Mouse (Mus musculus) CH12.LX (cell line): ENCODE data around the gene 2210016L21Rik. TPM values are rescaled to one million over a fixed set of nuclear protein-coding genes. Genes with fewer than 3 reads are reported as not detected.

Experiments
- DNase-seq: peaks from one replicate; pipeline ENCODE4 v3.0.0-alpha.2; 2013; ENCODE audit errors: extremely low read depth
- H3K27ac ChIP-seq: 2 replicates; pipeline ENCODE4 v1.5.1; 2012; ENCODE audit warnings: low read depth, mild to moderate bottlenecking, control low read depth, moderate library complexity; ENCODE audit not compliant: insufficient read depth
- H3K27me3 ChIP-seq: replicated peaks from 2 replicates; pipeline ENCODE3; 2012; ENCODE audit warnings: inconsistent platforms
- H3K36me3 ChIP-seq, 2 experiments: replicated peaks in 1 of 2; 2 replicates each; pipeline versions ENCODE3 to v1.6.1; 2012; ENCODE audit warnings: inconsistent platforms in 1 of 2, low read length in 1 of 2, mild to moderate bottlenecking in 1 of 2, mixed read lengths in 1 of 2, moderate library complexity in 1 of 2; ENCODE audit not compliant: control insufficient read depth in 1 of 2, insufficient read depth in 1 of 2
- H3K4me1 ChIP-seq, 2 experiments: 2 replicates each; pipeline ENCODE4 v1.6.1; 2012; ENCODE audit warnings: inconsistent platforms in 1 of 2, moderate library complexity in 1 of 2; ENCODE audit not compliant: insufficient read depth in 2 of 2, control insufficient read depth in 1 of 2
- H3K4me2 ChIP-seq: 2 replicates; pipeline ENCODE4 v1.6.1; 2012; ENCODE audit warnings: low read depth, mild to moderate bottlenecking, control low read depth; ENCODE audit not compliant: poor library complexity, insufficient read depth, severe bottlenecking
- H3K4me3 ChIP-seq, 3 experiments: fragments of 150-350 bp in 1 of 3; sonication (generic) in 1 of 3; replicated peaks in 1 of 3; 2 replicates each; pipeline versions ENCODE3 to v1.5.1; 2011 to 2012; ENCODE audit warnings: low read depth in 2 of 3, low read length in 2 of 3, mild to moderate bottlenecking in 2 of 3, moderate library complexity in 2 of 3, control low read depth in 1 of 3, improper control_type of control experiment in 1 of 3, inconsistent platforms in 1 of 3, mixed read lengths in 1 of 3; ENCODE audit not compliant: poor library complexity in 1 of 3
- H3K79me2 ChIP-seq: replicated peaks from 2 replicates; pipeline ENCODE4 v1.6.1; 2012; ENCODE audit warnings: mild to moderate bottlenecking, moderate library complexity; ENCODE audit not compliant: control insufficient read depth, poor library complexity, insufficient read depth, severe bottlenecking; ENCODE audit errors: extremely low read depth
- H3K9ac ChIP-seq: 2 replicates; pipeline ENCODE4 v1.6.1; 2012; ENCODE audit warnings: low read depth, mild to moderate bottlenecking, control low read depth, moderate library complexity; ENCODE audit not compliant: insufficient read depth
- H3K9me3 ChIP-seq: replicated peaks from 2 replicates; pipeline ENCODE3; 2012; ENCODE audit warnings: low read length, inconsistent platforms, mixed read lengths
- BHLHE40 ChIP-seq: IDR thresholded peaks from 2 replicates; pipeline ENCODE4 v1.6.1; 2011; ENCODE audit warnings: mild to moderate bottlenecking, low read depth, low read length, improper control_type of control experiment
- CHD1 ChIP-seq: IDR thresholded peaks from 2 replicates; pipeline ENCODE4 v1.6.1; 2012; ENCODE audit warnings: low read depth, low read length, improper control_type of control experiment, inconsistent platforms
- CTCF ChIP-seq, 2 experiments: IDR thresholded peaks in 1 of 2; conservative IDR thresholded peaks in 1 of 2; 2 replicates each; pipeline ENCODE4 v1.5.1; 2011 to 2012; ENCODE audit warnings: low read depth in 2 of 2, low read length in 2 of 2, improper control_type of control experiment in 1 of 2, inconsistent platforms in 1 of 2, mild to moderate bottlenecking in 1 of 2, moderate library complexity in 1 of 2
- ELF1 ChIP-seq: IDR thresholded peaks from 2 replicates; pipeline ENCODE4 v1.6.1; 2014; ENCODE audit warnings: low read depth, mild to moderate bottlenecking, inconsistent platforms, low read length, improper control_type of control experiment
- GABPA ChIP-seq: IDR thresholded peaks from 2 replicates; pipeline ENCODE4 v1.6.1; 2012; ENCODE audit warnings: low read depth, low read length, improper control_type of control experiment, inconsistent platforms; ENCODE audit not compliant: insufficient replicate concordance
- IRF4 ChIP-seq: IDR thresholded peaks from 2 replicates; pipeline ENCODE4 v1.6.1; 2014; ENCODE audit warnings: low read depth, mild to moderate bottlenecking, inconsistent platforms, low read length, improper control_type of control experiment
- JUND ChIP-seq: conservative IDR thresholded peaks from 2 replicates; pipeline ENCODE4 v1.6.1; 2011; ENCODE audit warnings: low read depth, low read length, improper control_type of control experiment
- MAZ ChIP-seq: IDR thresholded peaks from 2 replicates; pipeline ENCODE4 v1.6.1; 2012; ENCODE audit warnings: low read depth, mild to moderate bottlenecking, inconsistent platforms, low read length, improper control_type of control experiment, moderate library complexity
- MXI1 ChIP-seq: IDR thresholded peaks from 2 replicates; pipeline ENCODE4 v1.6.1; 2011; ENCODE audit warnings: mild to moderate bottlenecking, low read depth, low read length, improper control_type of control experiment
- MYC ChIP-seq: IDR thresholded peaks from 2 replicates; pipeline ENCODE4 v1.6.1; 2011; ENCODE audit warnings: low read depth, mild to moderate bottlenecking, improper control_type of control experiment, low read length
- NRF1 ChIP-seq: IDR thresholded peaks from 2 replicates; pipeline ENCODE4 v1.6.1; 2014; ENCODE audit warnings: low read depth, mild to moderate bottlenecking, inconsistent platforms, low read length, improper control_type of control experiment, moderate library complexity
- POLR2A ChIP-seq: IDR thresholded peaks from 2 replicates; pipeline ENCODE4 v1.6.1; 2011; ENCODE audit warnings: low read depth, mild to moderate bottlenecking, improper control_type of control experiment, low read length
- POLR2AphosphoS2 ChIP-seq: IDR thresholded peaks from 2 replicates; pipeline ENCODE4 v1.6.1; 2011; ENCODE audit warnings: low read depth, low read length, improper control_type of control experiment
- ZC3H11A ChIP-seq: IDR thresholded peaks from 2 replicates; pipeline ENCODE4 v1.6.1; 2012; ENCODE audit warnings: low read depth, mild to moderate bottlenecking, inconsistent platforms, low read length, improper control_type of control experiment
- ZMIZ1 ChIP-seq: IDR thresholded peaks from 2 replicates; pipeline ENCODE4 v1.6.1; 2012; ENCODE audit warnings: low read depth, mild to moderate bottlenecking, inconsistent platforms, low read length, improper control_type of control experiment
- dilution Hi-C: fragments of 300-500 bp; cut with MboI; formaldehyde crosslinking; loops from 2 replicates; pipeline ENCODE4 v1.14.3; 2020; ENCODE audit warnings: low sequenced_read_pairs; ENCODE audit not compliant: extremely low pct_unique_long_range_greater_than_20kb, extremely low pct_ligation_motif_present
- in situ Hi-C: fragments of 300-500 bp; cut with MboI; formaldehyde crosslinking; loops from 3 replicates; pipeline ENCODE4 v1.14.3; 2019; ENCODE audit warnings: low sequenced_read_pairs, low pct_ligation_motif_present, low pct_unique_long_range_greater_than_20kb, mixed read lengths
- polyA plus RNA-seq: library from polyadenylated mRNA; unstranded; fragments of >175 nt; gene quantifications from 2 replicates; pipeline ENCODE4 v1.2.1, GENCODE M21; 2012; ENCODE audit warnings: low read depth; ENCODE audit not compliant: insufficient read length
- total RNA-seq, 2 experiments: library from RNA; depleted of rRNA; stranded (reverse); fragments of 300-350 nt in 1 of 2; fragments of >200 nt in 1 of 2; gene quantifications; 2 replicates each; pipeline ENCODE4 v1.2.3; 2012 to 2014

The 2210016L21Rik gene
- total and polyA plus RNA-seq, 3 experiments, result 11.5 to 32.5 (median 21.6) TPM

DNA sequence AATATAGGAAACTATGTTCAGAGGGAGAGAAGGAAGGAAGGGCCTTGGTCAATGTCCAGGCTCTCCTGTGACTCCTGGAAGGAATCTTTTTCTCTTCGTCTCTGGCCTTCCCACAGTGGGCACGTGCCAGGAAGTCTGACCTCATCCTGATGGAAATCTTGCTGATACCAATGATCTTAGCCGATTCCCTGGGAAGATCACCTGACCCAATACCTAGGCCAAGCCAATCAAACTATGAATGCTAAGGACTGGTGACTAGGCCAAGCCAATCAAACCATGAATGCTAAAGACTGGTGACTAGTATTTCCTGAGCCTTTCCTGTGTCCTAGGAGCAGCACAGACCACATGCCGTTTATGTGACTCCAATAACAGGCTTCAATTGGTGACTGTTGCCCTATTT is 28.3 kb upstream of the 2210016L21Rik start:
- in situ Hi-C loops, result loop anchor here (25.0 kb wide), 1 partner anchor 201 kb away; the partner anchor contains the start of gene Tchp
- Histone ChIP-seq H3K4me1 (peaks cover 4 to 17% of the 10 kb centered on the region in 2 experiments; a peak in 2 of 4 replicates), H3K4me3 (no peak overlapping the region), H3K9ac (no peak overlapping the region), H3K36me3 (no peaks in the 10 kb centered on the region)
- dilution Hi-C loops, result no loop called here
- no peak for DNase-seq
- TF ChIP-seq MAZ, result no peak
- no peak for TF ChIP-seq CTCF (conservative IDR thresholded peaks at IDR 0.05 in 1 of 2, IDR thresholded peaks at IDR 0.05 in 1 of 2; ENCODE audit: low read depth in 2 of 2, low read length in 2 of 2)
- TF ChIP-seq IRF4, result no peak
- TF ChIP-seq ELF1, result no peak
- TF ChIP-seq MYC, result no peak
- no peak for TF ChIP-seq POLR2AphosphoS2
- TF ChIP-seq NRF1, result no peak
- TF ChIP-seq CHD1, result no peak
- TF ChIP-seq MXI1, result no peak
- TF ChIP-seq BHLHE40, result no peak
- TF ChIP-seq JUND, result no peak
- TF ChIP-seq, all 38 proteins: peak for 0
- no peak overlapping the region for H3K27ac ChIP-seq
- H3K9me3 ChIP-seq, result no peaks in the 10 kb centered on the region
- H3K4me2 ChIP-seq, result no peak overlapping the region
- no peaks in the 10 kb centered on the region for H3K79me2 ChIP-seq
- H3K27me3 ChIP-seq, result no peaks in the 10 kb centered on the region

GRCm38 (mm10) chr5:114914855-114915254 is 27.1 kb upstream of the 2210016L21Rik start:
- H3K27me3 ChIP-seq, result no peaks in the 10 kb centered on the region
- TF ChIP-seq POLR2A (no peak), POLR2AphosphoS2 (no peak)
- no peaks in the 10 kb centered on the region for H3K36me3 ChIP-seq
- no peak overlapping the region for H3K9ac ChIP-seq
- H3K27ac ChIP-seq, result no peak overlapping the region
- no peak overlapping the region for H3K4me2 ChIP-seq
- no peak overlapping the region for H3K4me3 ChIP-seq
- no peaks in the 10 kb centered on the region for H3K79me2 ChIP-seq
- dilution Hi-C loops, result no loop called here
- in situ Hi-C loops, result loop anchor here (25.0 kb wide), 1 partner anchor 203 kb away; the partner anchor contains the start of gene Tchp
- DNase-seq, result no peak
- H3K9me3 ChIP-seq, result no peaks in the 10 kb centered on the region
- H3K4me1 ChIP-seq, result peaks cover 4 to 17% of the 10 kb centered on the region in 2 experiments; a peak in 2 of 4 replicates

DNA sequence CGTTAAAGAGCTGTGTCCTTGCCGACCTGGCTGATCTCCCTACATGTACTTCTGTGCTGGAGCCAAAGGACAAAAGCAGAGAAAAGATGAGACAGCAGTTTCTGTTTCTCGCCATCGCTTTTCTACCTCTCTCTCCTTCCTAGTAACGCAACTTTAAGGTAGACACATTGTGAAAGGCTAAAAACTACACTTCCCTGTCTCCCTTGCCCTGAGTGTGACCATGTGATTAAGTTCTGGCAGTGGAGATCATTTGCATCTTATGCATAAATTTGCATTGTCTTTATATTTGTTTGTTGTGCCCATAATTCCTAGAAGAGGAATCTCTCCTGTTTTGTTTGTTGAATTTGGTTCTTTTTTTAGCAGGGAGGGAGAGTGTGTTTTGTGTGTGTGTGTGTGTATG is 26.1 kb upstream of the 2210016L21Rik start:
- no peak overlapping the region for H3K27ac ChIP-seq
- peaks cover 4 to 17% of the 10 kb centered on the region in 2 experiments; a peak in 2 of 4 replicates for H3K4me1 ChIP-seq
- no peak overlapping the region for H3K4me2 ChIP-seq
- dilution Hi-C loops, result no loop called here
- in situ Hi-C loops, result loop anchor here (25.0 kb wide), 1 partner anchor 204 kb away; the partner anchor contains the start of gene Tchp
- no peak overlapping the region for H3K4me3 ChIP-seq
- no peak overlapping the region for H3K9ac ChIP-seq
- TF ChIP-seq ZC3H11A (no peak), GABPA (no peak), ZMIZ1 (no peak)
- no peaks in the 10 kb centered on the region for H3K27me3 ChIP-seq
- no peaks in the 10 kb centered on the region for H3K9me3 ChIP-seq
- H3K36me3 ChIP-seq, result no peaks in the 10 kb centered on the region
- H3K79me2 ChIP-seq, result no peaks in the 10 kb centered on the region
- DNase-seq, result no peak
